Mouse (Mus musculus) spleen, postnatal 4 days (tissue): ENCODE data around the gene Fam189a1.

Source experiments
- DNase-seq, 2 experiments: peaks; one replicate each; pipeline ENCODE4 v3.0.0; 2022; ENCODE audit warnings: low spot score in 2 of 2

The Fam189a1 gene

GRCm38 (mm10) chr7:64881387-64881786 lies 275.0 kb downstream of the Fam189a1 start:
- DNase-seq = no peak

GRCm38 (mm10) chr7:64880415-64880814 lies 276.0 kb downstream of the Fam189a1 start:
- DNase-seq = no peak

- no peak for DNase-seq
Measured at GRCm38 (mm10) chr7:64874941-64875340, 281.4 kb downstream of the Fam189a1 start.

- no peak for DNase-seq
Measured at GRCm38 (mm10) chr7:64873266-64873665, 283.1 kb downstream of the Fam189a1 start.

GRCm38 (mm10) chr7:64872743-64873241 lies 283.6 kb downstream of the Fam189a1 start, which contains the start of gene Nsmce3:
TSS of gene Nsmce3 (minus strand) at chr7:64872997.
- peak; percentile 94 to 98 for DNase-seq

- no peak for DNase-seq
Measured at GRCm38 (mm10) chr7:64871987-64872742, 284.2 kb downstream of the Fam189a1 start.

GRCm38 (mm10) chr7:64869549-64870065 lies 286.8 kb downstream of the Fam189a1 start:
- no peak for DNase-seq

- DNase-seq = no peak
Measured at GRCm38 (mm10) chr7:64863538-64863937, 292.8 kb downstream of the Fam189a1 start.

- no peak for DNase-seq
Measured at GRCm38 (mm10) chr7:64862978-64863377, 293.4 kb downstream of the Fam189a1 start.

- DNase-seq = no peak
Measured at GRCm38 (mm10) chr7:64856526-64857082, 299.8 kb downstream of the Fam189a1 start.

GRCm38 (mm10) chr7:64855976-64856375 lies 300.4 kb downstream of the Fam189a1 start:
- DNase-seq = no peak

GRCm38 (mm10) chr7:64855389-64855927 lies 300.9 kb downstream of the Fam189a1 start:
- no peak for DNase-seq

GRCm38 (mm10) chr7:64850791-64851190 lies 305.6 kb downstream of the Fam189a1 start:
- DNase-seq = no peak

GRCm38 (mm10) chr7:64847366-64847899 lies 308.9 kb downstream of the Fam189a1 start:
- DNase-seq = no peak

- DNase-seq = no peak
Measured at GRCm38 (mm10) chr7:64846061-64846460, 310.3 kb downstream of the Fam189a1 start.

GRCm38 (mm10) chr7:64840946-64841659 lies 315.3 kb downstream of the Fam189a1 start:
- DNase-seq = no peak

GRCm38 (mm10) chr7:64840576-64840895 lies 315.8 kb downstream of the Fam189a1 start:
- DNase-seq = no peak

- no peak for DNase-seq
Measured at GRCm38 (mm10) chr7:64839801-64840575, 316.4 kb downstream of the Fam189a1 start.

- no peak for DNase-seq
Measured at GRCm38 (mm10) chr7:64839281-64839680, 317.1 kb downstream of the Fam189a1 start.

GRCm38 (mm10) chr7:64830214-64830995 lies 326.0 kb downstream of the Fam189a1 start:
- no peak for DNase-seq
